Mouse (Mus musculus) lung, postnatal 4 days (tissue): ENCODE results near the gene Msn.

Experiments used
- DNase-seq, 2 experiments: peaks; one replicate each; pipeline ENCODE4 v3.0.0; 2021

The Msn gene

GRCm38 (mm10) chrX:96095509-96096499 lies at the start of gene Msn:
TSS of gene Msn (plus strand) at chrX:96096042.
- DNase-seq: peak; percentile 87 to 90

GRCm38 (mm10) chrX:96052798-96053197 lies 43.0 kb upstream of the Msn start:
- DNase-seq: no peak

- no peak for DNase-seq
Measured at GRCm38 (mm10) chrX:96077747-96078146, 18.1 kb upstream of the Msn start.

- DNase-seq: no peak
Measured at GRCm38 (mm10) chrX:96086259-96086658, 9.6 kb upstream of the Msn start.

- peak; percentile 60 to 63 for DNase-seq
Measured at GRCm38 (mm10) chrX:96096513-96097210, 820 bp downstream of the Msn start.

GRCm38 (mm10) chrX:96097491-96097970 lies 1.7 kb downstream of the Msn start:
- DNase-seq: no peak

- peak; percentile 24 to 41 for DNase-seq
Measured at GRCm38 (mm10) chrX:96099003-96099402, 3.2 kb downstream of the Msn start.

GRCm38 (mm10) chrX:96107427-96108291 lies 11.8 kb downstream of the Msn start:
- DNase-seq: peak; percentile 54 to 66

GRCm38 (mm10) chrX:96113106-96113634 lies 17.3 kb downstream of the Msn start:
- no peak for DNase-seq

GRCm38 (mm10) chrX:96115501-96115900 lies 19.7 kb downstream of the Msn start:
- DNase-seq: no peak

GRCm38 (mm10) chrX:96117366-96117765 lies 21.5 kb downstream of the Msn start:
- DNase-seq: no peak

GRCm38 (mm10) chrX:96119997-96120396 lies 24.2 kb downstream of the Msn start:
- DNase-seq: no peak

- DNase-seq: no peak
Measured at GRCm38 (mm10) chrX:96121912-96122311, 26.1 kb downstream of the Msn start.

GRCm38 (mm10) chrX:96126803-96127202 lies 31.0 kb downstream of the Msn start:
- DNase-seq: no peak

- peak; percentile 73 to 79 for DNase-seq
Measured at GRCm38 (mm10) chrX:96130139-96130538, 34.3 kb downstream of the Msn start.

GRCm38 (mm10) chrX:96130663-96131062 lies 34.8 kb downstream of the Msn start:
- DNase-seq: peak; percentile 60 to 62

- peak; percentile 66 to 80 for DNase-seq
Measured at GRCm38 (mm10) chrX:96133260-96133659, 37.4 kb downstream of the Msn start.

- DNase-seq: no peak
Measured at GRCm38 (mm10) chrX:96134243-96134661, 38.4 kb downstream of the Msn start.

- DNase-seq: peak; percentile 14 to 50
Measured at GRCm38 (mm10) chrX:96134840-96135580, 39.2 kb downstream of the Msn start.

GRCm38 (mm10) chrX:96135581-96135980 lies 39.7 kb downstream of the Msn start:
- DNase-seq: no peak

GRCm38 (mm10) chrX:96139262-96139661 lies 43.4 kb downstream of the Msn start:
- no peak for DNase-seq
